In the genomic region with DNA sequence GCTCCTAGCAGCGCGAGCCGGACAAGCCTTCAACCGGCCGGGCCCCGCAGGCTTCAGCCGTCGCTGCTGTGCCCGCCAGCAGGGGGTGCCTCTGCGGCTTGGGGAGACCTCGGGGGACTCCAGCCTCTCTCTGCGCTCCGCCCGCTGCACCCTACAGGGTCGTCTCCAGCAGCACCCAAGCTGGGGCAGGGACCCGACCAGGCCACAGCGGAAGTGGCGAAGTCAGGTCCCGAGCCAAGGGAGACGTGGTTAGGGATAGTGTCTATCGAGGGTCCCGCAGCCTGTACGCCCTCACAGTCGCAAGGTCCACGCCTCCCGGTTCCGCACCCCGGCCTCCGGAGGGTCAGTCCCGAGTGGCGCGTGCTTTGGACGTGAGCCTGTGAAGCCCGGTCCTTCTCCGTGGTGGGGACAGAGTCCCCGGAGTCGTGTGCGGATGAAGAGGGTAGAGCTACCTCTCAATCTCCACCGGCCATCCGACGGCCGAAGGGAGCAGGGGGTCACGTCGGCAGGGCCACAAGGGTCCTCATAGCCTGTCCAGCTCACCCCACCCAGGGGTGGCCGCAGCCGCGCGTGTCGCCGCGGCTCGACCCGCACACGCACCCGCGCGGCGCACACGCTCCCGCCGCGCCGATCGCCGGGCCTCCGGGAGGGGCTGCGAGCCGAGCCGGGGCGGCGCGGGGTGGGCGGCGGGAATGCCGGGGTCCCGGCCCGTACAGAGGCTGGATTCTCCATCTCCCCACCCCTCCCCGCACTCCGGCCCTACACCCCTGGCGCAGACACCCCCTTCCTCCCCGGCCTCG, we compare ENCODE assay signal across 8 mouse cellular contexts. TPM values are rescaled to one million over a fixed set of nuclear protein-coding genes. Genes with fewer than 3 reads are reported as not detected.
DNase-seq lines count a peak whose midpoint lies in the region; ATAC-seq and TF ChIP-seq lines count a peak whose summit lies in the region.

No protein-coding gene starts in this region.

- H3K27ac ChIP-seq in bone marrow macrophage, adult 2 months (ENCODE audit: insufficient read depth, low read depth, low read length) = no peak overlapping the region
- no peak overlapping the region for H3K27ac ChIP-seq in embryonic fibroblast, embryonic 13.5 days (ENCODE audit: insufficient read depth, low read length)
- no peak overlapping the region for H3K27ac ChIP-seq in heart, postnatal 0 days (ENCODE audit: low read depth)

- no peaks in the 10 kb centered on the region for H3K36me3 ChIP-seq in E14TG2a.4 (ENCODE audit: insufficient read depth, low read length)
- no peaks in the 10 kb centered on the region for H3K36me3 ChIP-seq in heart, postnatal 0 days (replicated peaks; ENCODE audit: control insufficient read depth, insufficient read depth, low read length)

- peak overlapping the region; percentile 81 for H3K4me3 ChIP-seq in E14TG2a.4 (replicated peaks; ENCODE audit: low read length)
- H3K4me3 ChIP-seq in bone marrow macrophage, adult 2 months (ENCODE audit: insufficient read depth, low read length) = 0 out of 2 replicates have a peak overlapping the region, but pooled peaks have one; percentile 9
- peak overlapping the region; percentile 48; the same call in 1 of the 2 replicates for H3K4me3 ChIP-seq in embryonic fibroblast, embryonic 13.5 days (ENCODE audit: insufficient read depth, low read length)
- H3K4me3 ChIP-seq in heart, postnatal 0 days (ENCODE audit: low read depth, low read length) = peak overlapping the region; percentile 57

- peaks cover 92% of the 10 kb centered on the region for H3K27me3 ChIP-seq in E14TG2a.4 (ENCODE audit: insufficient read depth, low read length)
- H3K27me3 ChIP-seq in heart, postnatal 0 days (ENCODE audit: control insufficient read depth, insufficient read depth, low read length) = peaks cover 95% of the 10 kb centered on the region

- no peak overlapping the region for H3K9ac ChIP-seq in heart, postnatal 0 days (replicated peaks; ENCODE audit: low read depth, low read length)

- TF ChIP-seq CTCF in E14TG2a.4 (conservative IDR thresholded peaks at IDR 0.05; ENCODE audit: low read length) = no peak
- peak; percentile 54 for TF ChIP-seq CTCF in bone marrow macrophage, adult 2 months (IDR thresholded peaks at IDR 0.05; ENCODE audit: low read depth, low read length)
- 0 out of 2 replicates have a peak, but pooled peaks have one; percentile 7 for TF ChIP-seq CTCF in embryonic fibroblast, embryonic 13.5 days (IDR thresholded peaks at IDR 0.05; ENCODE audit: borderline replicate concordance, insufficient read depth, low read length)
- peak; percentile 39 for TF ChIP-seq CTCF in heart, postnatal 0 days (IDR thresholded peaks at IDR 0.05; ENCODE audit: low read depth)

- no peaks in the 10 kb centered on the region for H3K9me3 ChIP-seq in E14TG2a.4 (ENCODE audit: low read length)
- no peaks in the 10 kb centered on the region for H3K9me3 ChIP-seq in heart, postnatal 0 days (replicated peaks; ENCODE audit: control insufficient read depth, low read length)

- ATAC-seq in heart, postnatal 0 days (ENCODE audit: insufficient read depth, low read depth) = 0 out of 2 replicates have a peak, but pooled peaks have one; percentile 4
- no peak for ATAC-seq in erythroid progenitor cell, adult 5-6 weeks (replicated peaks; ENCODE audit: low FRiP score, poor library complexity, severe bottlenecking)

- 2% methylated on average over 65 of the region's 82 CpGs for WGBS in heart, postnatal 0 days

- peak overlapping the region; percentile 93 for H3K4me2 ChIP-seq in heart, postnatal 0 days (ENCODE audit: low read depth, low read length)

- TF ChIP-seq EP300 in heart, postnatal 0 days (IDR thresholded peaks at IDR 0.05; ENCODE audit: low read depth) = no peak

- peaks cover 15% of the 10 kb centered on the region for H3K4me1 ChIP-seq in E14TG2a.4 (replicated peaks; ENCODE audit: low read depth, low read length)
- H3K4me1 ChIP-seq in bone marrow macrophage, adult 2 months (ENCODE audit: control insufficient read depth, insufficient read depth, low read length) = no peaks in the 10 kb centered on the region
- H3K4me1 ChIP-seq in embryonic fibroblast, embryonic 13.5 days (ENCODE audit: control insufficient read depth, insufficient read depth, low read length) = no peaks in the 10 kb centered on the region
- peaks cover 7% of the 10 kb centered on the region; the same call in 1 of the 2 replicates for H3K4me1 ChIP-seq in heart, postnatal 0 days (ENCODE audit: control insufficient read depth, insufficient read depth)

- DNase-seq in heart, postnatal 0 days (ENCODE audit: low spot score) = no peak
- DNase-seq in kidney, postnatal 4 days = peak; percentile 76 to 80
- peak; percentile 73 for DNase-seq in lung, postnatal 14 days
- peak; percentile 41 for DNase-seq in ovary, postnatal 14 days (ENCODE audit: low spot score)

- TF ChIP-seq POLR2A in bone marrow macrophage, adult 2 months (IDR thresholded peaks at IDR 0.05; ENCODE audit: borderline replicate concordance, low read depth, low read length) = no peak
- no peak for TF ChIP-seq POLR2A in embryonic fibroblast, embryonic 13.5 days (IDR thresholded peaks at IDR 0.05; ENCODE audit: low read depth, low read length)

RNA-seq across cellular contexts. Expression of a gene that starts 1.0 kb away (rescaled TPM):
- polyA plus RNA-seq in bone marrow macrophage, adult 2 months (2012; ENCODE audit: insufficient read depth, insufficient read length, missing spikeins) = not detected in 2 replicates
- not detected in 2 replicates for polyA plus RNA-seq in embryonic fibroblast, embryonic 13.5 days (2011; ENCODE audit: insufficient read length, low read depth, missing spikeins)
- 0.04 and 0.19 TPM in 2 replicates for total RNA-seq in heart, postnatal 0 days (2014; rRNA removed; ENCODE audit: low replicate concordance)
- polyA plus RNA-seq in heart, postnatal 0 days (2015; fragmentation: Nextera tagmentation; extraction: Ambion mirVana) = 0.05 and 0.08 TPM in 2 replicates
- not detected in 2 replicates for total RNA-seq in erythroid progenitor cell, adult 5-6 weeks (2015; ENCODE audit: low replicate concordance)
- not detected in 2 replicates for total RNA-seq in erythroid progenitor cell, adult 5-6 weeks (2017; ENCODE audit: low replicate concordance)

RNA-seq across cellular contexts. Expression of a gene that starts 54.0 kb away (rescaled TPM):
- 44.6 and 49.8 TPM in 2 replicates for polyA plus RNA-seq in bone marrow macrophage, adult 2 months (2012; ENCODE audit: insufficient read depth, insufficient read length, missing spikeins)
- polyA plus RNA-seq in embryonic fibroblast, embryonic 13.5 days (2011; ENCODE audit: insufficient read length, low read depth, missing spikeins) = 35.8 and 40.8 TPM in 2 replicates
- 39.4 and 73.8 TPM in 2 replicates for total RNA-seq in heart, postnatal 0 days (2014; rRNA removed; ENCODE audit: low replicate concordance)
- polyA plus RNA-seq in heart, postnatal 0 days (2015; fragmentation: Nextera tagmentation; extraction: Ambion mirVana) = 32.6 and 33.7 TPM in 2 replicates
- 11.9 and 18.0 TPM in 2 replicates for total RNA-seq in erythroid progenitor cell, adult 5-6 weeks (2015; ENCODE audit: low replicate concordance)
- total RNA-seq in erythroid progenitor cell, adult 5-6 weeks (2017; ENCODE audit: low replicate concordance) = 5.2 and 10.5 TPM in 2 replicates

Comparison
In these comparisons a context has a peak if more than half of its experiments do, and no peak if none do; other contexts are left out.
1. H3K4me3 ChIP-seq: peak in every context shown above with its lines; median percentile 81 in E14TG2a.4; 57 in heart, postnatal 0 days; 48 in embryonic fibroblast, embryonic 13.5 days; 9 in bone marrow macrophage, adult 2 months.